Mouse (Mus musculus) ES-E14 (cell line): Measurements from ENCODE around the gene Adamts17. TPM values are rescaled to one million over a fixed set of nuclear protein-coding genes. Genes with fewer than 3 reads are reported as not detected.

ENCODE experiments used
- DNase-seq: peaks from one replicate; pipeline ENCODE4 v3.0.0-alpha.2; 2013; ENCODE audit warnings: low read depth, low spot score
- H3K27ac ChIP-seq: 2 replicates; pipeline ENCODE4 v1.5.1; 2012; ENCODE audit warnings: low read depth, mild to moderate bottlenecking, low read length, moderate library complexity, mixed read lengths; ENCODE audit not compliant: poor library complexity, insufficient read depth, severe bottlenecking
- H3K36me3 ChIP-seq: 2 replicates; pipeline ENCODE4 v1.6.1; 2012; ENCODE audit warnings: mild to moderate bottlenecking, low read length, moderate library complexity, mixed read lengths; ENCODE audit not compliant: control insufficient read depth, poor library complexity, insufficient read depth, severe bottlenecking
- H3K4me1 ChIP-seq, 2 experiments: fragments of 150-350 bp in 1 of 2; sonication (generic) in 1 of 2; 2 replicates each; pipeline ENCODE4 v1.6.1; 2012; ENCODE audit warnings: low read length in 2 of 2, mild to moderate bottlenecking in 1 of 2, mixed read lengths in 1 of 2; ENCODE audit not compliant: control insufficient read depth in 2 of 2, insufficient read depth in 2 of 2, poor library complexity in 1 of 2
- H3K4me3 ChIP-seq, 2 experiments: fragments of 150-350 bp in 1 of 2; sonication (generic) in 1 of 2; 2 replicates each; pipeline ENCODE4 v1.5.1; 2012; ENCODE audit warnings: low read length in 2 of 2, low read depth in 1 of 2, mild to moderate bottlenecking in 1 of 2, mixed read lengths in 1 of 2; ENCODE audit not compliant: insufficient read depth in 1 of 2, poor library complexity in 1 of 2, severe bottlenecking in 1 of 2
- H3K9ac ChIP-seq: 2 replicates; pipeline ENCODE4 v1.6.1; 2012; ENCODE audit warnings: low read depth, mild to moderate bottlenecking, low read length, mixed read lengths; ENCODE audit not compliant: poor library complexity, insufficient read depth, severe bottlenecking
- H3K9me3 ChIP-seq: fragments of 150-350 bp; sonication (generic); 2 replicates; pipeline ENCODE4 v1.6.1; 2012; ENCODE audit warnings: low read depth, mild to moderate bottlenecking, low read length; ENCODE audit not compliant: control insufficient read depth, insufficient read depth
- CHD2 ChIP-seq: IDR thresholded peaks from 2 replicates; pipeline ENCODE4 v1.6.1; 2014; ENCODE audit warnings: mild to moderate bottlenecking, low read depth, low read length, inconsistent platforms
- HCFC1 ChIP-seq: IDR thresholded peaks from 2 replicates; pipeline ENCODE4 v1.6.1; 2012; ENCODE audit warnings: low read length, inconsistent platforms, borderline replicate concordance; ENCODE audit not compliant: insufficient read depth
- MAFK ChIP-seq: IDR thresholded peaks from 2 replicates; pipeline ENCODE4 v1.6.1; 2014; ENCODE audit warnings: mild to moderate bottlenecking, low read depth, low read length, inconsistent platforms; ENCODE audit not compliant: insufficient read depth
- ZC3H11A ChIP-seq: IDR thresholded peaks from 2 replicates; pipeline ENCODE4 v1.6.1; 2012; ENCODE audit warnings: low read depth, mild to moderate bottlenecking, inconsistent platforms, low read length, borderline replicate concordance
- ZNF384 ChIP-seq: IDR thresholded peaks from 2 replicates; pipeline ENCODE4 v1.6.1; 2012; ENCODE audit warnings: low read depth, low read length, inconsistent platforms
- in situ Hi-C, 2 experiments: fragments of 600-800 bp; cut with MboI; formaldehyde crosslinking; loops; one replicate each; pipeline ENCODE4 v1.15.1; 2025; ENCODE audit warnings: low sequenced_read_pairs in 2 of 2, inconsistent platforms in 1 of 2; ENCODE audit not compliant: unreplicated experiment in 2 of 2
- total RNA-seq: library from RNA; depleted of rRNA; stranded (reverse); fragments of 300-350 nt; gene quantifications from 2 replicates; pipeline ENCODE4 v1.2.3, GENCODE M21; 2012

The Adamts17 gene
- total RNA-seq, 1 experiment = 2.0 TPM

DNA sequence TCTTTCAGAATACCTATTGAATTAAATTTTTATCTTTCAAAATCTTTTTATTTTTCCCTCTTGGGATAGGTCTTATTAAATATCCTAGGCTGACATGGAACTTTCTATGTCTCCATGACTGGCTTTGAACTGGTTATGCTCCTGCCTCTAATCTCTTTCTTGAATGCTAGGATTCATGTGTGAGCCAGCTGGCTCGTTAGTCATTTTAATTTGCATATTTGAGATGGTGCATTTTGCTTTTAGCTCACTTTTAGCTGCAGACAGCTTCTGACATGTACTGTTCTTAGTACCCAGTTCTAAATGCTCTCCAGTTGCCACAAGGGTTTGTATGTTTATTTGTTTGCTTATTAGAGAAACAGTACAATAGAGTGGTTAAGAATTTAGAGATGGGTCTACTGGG, 18.1 kb downstream of the Adamts17 start:
- Histone ChIP-seq H3K4me3 (no peak overlapping the region), H3K27ac (no peak overlapping the region), H3K9me3 (no peaks in the 10 kb centered on the region), H3K9ac (no peak overlapping the region), H3K4me1 (peaks cover 0 to 4% of the 10 kb centered on the region in 2 experiments; a peak in 1 of 4 replicates), H3K36me3 (no peaks in the 10 kb centered on the region)
- in situ Hi-C loops = no loop called here
- no peak for DNase-seq
- TF ChIP-seq MAFK (no peak), CHD2 (no peak), ZNF384 (no peak), HCFC1 (no peak), ZC3H11A (no peak)

DNA sequence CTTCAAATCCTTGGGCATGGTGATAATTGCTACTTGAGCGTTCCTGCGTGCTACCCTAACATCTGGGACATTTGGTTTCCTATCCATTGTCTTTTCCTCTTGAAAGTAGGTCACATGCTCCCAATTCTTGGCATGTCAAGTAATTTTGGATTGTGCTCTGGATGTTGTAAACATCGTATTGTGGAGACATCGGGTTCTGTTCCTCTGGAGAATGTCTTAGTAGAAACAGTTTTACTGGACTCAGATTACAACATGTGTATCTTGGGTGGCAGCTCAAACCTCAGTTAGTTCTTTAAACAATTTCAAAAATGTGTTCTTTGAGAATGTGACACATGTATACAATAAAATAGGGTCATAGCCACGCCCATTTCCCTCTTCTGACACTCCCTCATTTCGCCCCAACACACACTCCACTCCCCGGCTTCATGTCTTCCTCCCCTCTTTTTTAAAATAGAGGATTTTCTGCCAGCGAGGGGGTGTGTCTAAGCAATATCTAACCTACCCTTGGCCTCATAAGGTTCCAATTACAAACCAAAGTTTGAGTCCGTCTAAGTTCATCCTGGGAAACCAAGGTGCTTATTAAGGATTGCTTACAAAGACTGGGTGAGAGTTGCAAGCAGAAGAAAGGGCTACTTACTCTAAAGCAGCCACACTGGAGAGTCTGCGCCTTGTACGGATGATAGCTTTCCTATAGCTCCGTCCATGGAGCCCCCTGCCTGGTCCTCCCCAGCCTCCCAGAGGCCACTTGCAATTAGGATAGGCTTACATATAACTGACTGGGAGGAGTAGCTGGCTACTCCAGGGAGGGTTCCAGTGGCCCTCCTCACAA, 18.9 kb downstream of the Adamts17 start:
- no peak for DNase-seq
- peaks cover 0 to 4% of the 10 kb centered on the region in 2 experiments; a peak in 1 of 4 replicates for H3K4me1 ChIP-seq
- H3K9me3 ChIP-seq = no peaks in the 10 kb centered on the region
- TF ChIP-seq HCFC1 = no peak
- no peak for TF ChIP-seq ZC3H11A
- TF ChIP-seq ZNF384 = no peak
- no peak for TF ChIP-seq MAFK
- TF ChIP-seq CHD2 = no peak
- in situ Hi-C loops = no loop called here
- no peaks in the 10 kb centered on the region for H3K36me3 ChIP-seq
- H3K9ac ChIP-seq = no peak overlapping the region
- H3K27ac ChIP-seq = no peak overlapping the region
- no peak overlapping the region for H3K4me3 ChIP-seq

DNA sequence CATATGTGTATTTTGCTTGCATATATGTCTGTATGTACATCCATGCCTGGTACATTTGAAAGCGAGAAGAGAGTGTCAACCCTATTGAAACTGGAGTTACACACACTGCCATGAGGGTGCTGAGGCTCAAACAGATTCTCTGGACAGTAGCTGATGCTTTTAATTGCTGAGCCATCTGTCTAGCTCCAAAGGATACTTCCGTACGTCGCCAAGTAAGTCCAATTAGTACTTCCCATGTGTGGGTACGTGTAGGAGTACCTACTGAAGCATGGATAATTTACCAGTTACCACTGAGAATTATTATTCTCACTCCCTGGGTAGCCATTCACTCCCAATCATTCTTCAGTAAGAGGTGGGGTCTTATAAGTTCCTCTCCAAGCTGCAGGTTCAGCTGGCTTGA, 19.7 kb downstream of the Adamts17 start:
- DNase-seq = no peak
- Histone ChIP-seq H3K9me3 (no peaks in the 10 kb centered on the region), H3K4me1 (no peaks in the 10 kb centered on the region), H3K9ac (no peak overlapping the region), H3K36me3 (no peaks in the 10 kb centered on the region), H3K4me3 (no peak overlapping the region), H3K27ac (no peak overlapping the region)
- TF ChIP-seq CHD2 (no peak), ZNF384 (no peak), ZC3H11A (no peak), HCFC1 (no peak), MAFK (no peak)
- in situ Hi-C loops = no loop called here

DNA sequence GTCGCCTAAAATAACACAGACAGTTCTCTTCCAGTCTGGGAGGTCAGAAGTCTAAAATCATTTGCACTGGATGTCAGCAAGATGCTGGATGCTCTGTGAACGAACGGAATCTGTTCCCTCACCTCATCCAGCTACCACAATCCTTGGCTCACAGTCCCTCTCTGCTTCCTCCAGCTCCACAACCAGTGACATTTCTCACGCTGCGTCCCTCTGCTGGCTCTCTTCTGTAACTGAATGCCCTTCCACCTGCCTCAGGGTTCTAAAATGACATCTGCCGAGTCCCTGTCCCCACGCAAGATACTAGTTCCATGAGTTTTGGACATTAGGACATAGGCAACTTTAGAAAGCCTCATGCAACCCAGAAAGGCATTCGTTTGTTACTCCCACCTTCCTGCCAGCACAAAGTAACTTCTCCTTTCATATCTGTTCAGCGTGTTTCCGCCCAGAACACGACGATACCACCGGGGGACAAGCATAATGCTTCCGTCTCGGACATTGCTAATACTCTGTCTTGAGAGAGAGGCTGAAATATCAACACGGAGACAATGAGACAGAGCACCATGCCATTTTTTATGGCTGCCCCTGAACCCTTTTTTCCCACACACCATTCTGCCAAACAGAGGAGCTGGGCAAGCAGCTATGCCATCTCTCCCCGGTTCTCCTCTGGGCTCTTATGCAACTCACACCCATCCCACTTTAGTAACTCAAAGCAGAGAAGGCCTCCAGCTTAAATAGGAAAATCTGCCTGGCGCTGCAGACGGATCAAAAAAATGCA, 27.6 kb downstream of the Adamts17 start:
- no peak for DNase-seq
- Histone ChIP-seq H3K36me3 (no peaks in the 10 kb centered on the region), H3K4me3 (no peak overlapping the region), H3K4me1 (no peaks in the 10 kb centered on the region), H3K9ac (no peak overlapping the region), H3K27ac (no peak overlapping the region), H3K9me3 (no peaks in the 10 kb centered on the region)
- in situ Hi-C loops = no loop called here
- TF ChIP-seq ZC3H11A (no peak), ZNF384 (no peak), CHD2 (no peak), MAFK (no peak), HCFC1 (no peak)
